Mouse (Mus musculus) gastrocnemius, postnatal 36 days (tissue): ENCODE results near the gene Hspa1a. TPM values are rescaled to one million over a fixed set of nuclear protein-coding genes. Genes with fewer than 3 reads are reported as not detected.
A peak's percentile ranks its signal among the peaks of the same experiment; 100 is the strongest.
"Not testable (repeated sequence)": the region's sequence is repeated elsewhere in the genome, so short reads cannot be mapped to it uniquely, and the experiment has no call there.

Experiments used
- DNase-seq, 2 experiments: peaks; one replicate each; pipeline ENCODE4 v3.0.0; 2022
- intact Hi-C: fragments of 180-260 bp; cut with DNase I; formaldehyde crosslinking; loops from one replicate; pipeline ENCODE4 v1.15.1; 2025
- total RNA-seq, 2 experiments: library from RNA; stranded (reverse); gene quantifications; 2 replicates each; pipeline ENCODE4 v1.2.3; 2021

The Hspa1a gene
- total RNA-seq, 2 experiments from 2014 or later: 8.8 to 10.1 TPM

GRCm38 (mm10) chr17:34975581-34976492 is 3.9 kb upstream of the Hspa1a start:
- DNase-seq: no peak
- intact Hi-C loops: no loop called here

GRCm38 (mm10) chr17:34971694-34972068 is 275 bp downstream of the Hspa1a start:
- intact Hi-C loops, DNase-seq: not testable (repeated sequence)

GRCm38 (mm10) chr17:34970850-34971249 is 1.1 kb downstream of the Hspa1a start:
- DNase-seq, intact Hi-C loops: not testable (repeated sequence)

- intact Hi-C loops, DNase-seq: not testable (repeated sequence)
These were observed 2.1 kb downstream of the Hspa1a start, which contains the start of gene Gm20481 for GRCm38 (mm10) chr17:34969822-34970221. Gene Gm20481 (plus strand): TSS chr17:34969912.

GRCm38 (mm10) chr17:34965627-34966026 is 6.3 kb downstream of the Hspa1a start:
- intact Hi-C loops: no loop called here

GRCm38 (mm10) chr17:34964640-34965049 is 7.3 kb downstream of the Hspa1a start:
- DNase-seq: no peak
- intact Hi-C loops: no loop called here

More at GRCm38 (mm10) chr17:34965627-34966026, 6.3 kb downstream of the Hspa1a start:
- DNase-seq: no peak

- intact Hi-C loops: no loop called here
- no peak for DNase-seq
These were observed 9.1 kb downstream of the Hspa1a start for GRCm38 (mm10) chr17:34962841-34963240.

GRCm38 (mm10) chr17:34962125-34962524 is 9.8 kb downstream of the Hspa1a start:
- intact Hi-C loops: no loop called here
- DNase-seq: no peak

- intact Hi-C loops: no loop called here
These were observed 11.1 kb downstream of the Hspa1a start for GRCm38 (mm10) chr17:34960702-34961493.

GRCm38 (mm10) chr17:34959881-34960515 is 12.0 kb downstream of the Hspa1a start:
- no peak for DNase-seq
- intact Hi-C loops: no loop called here

More at GRCm38 (mm10) chr17:34960702-34961493, 11.1 kb downstream of the Hspa1a start:
- no peak for DNase-seq

GRCm38 (mm10) chr17:34959130-34959778 is 12.7 kb downstream of the Hspa1a start, which contains the start of gene Hspa1b:
Gene Hspa1b (minus strand): TSS chr17:34959238.
- intact Hi-C loops: not testable (repeated sequence)
- peak; percentile 74 to 83 for DNase-seq

- intact Hi-C loops, DNase-seq: not testable (repeated sequence)
These were observed 13.2 kb downstream of the Hspa1a start for GRCm38 (mm10) chr17:34958734-34959129.

- DNase-seq, intact Hi-C loops: not testable (repeated sequence)
These were observed 14.0 kb downstream of the Hspa1a start for GRCm38 (mm10) chr17:34957966-34958365.

- DNase-seq, intact Hi-C loops: not testable (repeated sequence)
These were observed 14.7 kb downstream of the Hspa1a start for GRCm38 (mm10) chr17:34957291-34957690.

- DNase-seq: no peak
- intact Hi-C loops: no loop called here
These were observed 15.6 kb downstream of the Hspa1a start for GRCm38 (mm10) chr17:34956340-34956739.

GRCm38 (mm10) chr17:34955884-34956283 is 16.1 kb downstream of the Hspa1a start:
- intact Hi-C loops: no loop called here
- no peak for DNase-seq

- no peak for DNase-seq
- intact Hi-C loops: no loop called here
These were observed 17.1 kb downstream of the Hspa1a start for GRCm38 (mm10) chr17:34954831-34955230.

GRCm38 (mm10) chr17:34953904-34954303 is 18.1 kb downstream of the Hspa1a start:
- intact Hi-C loops: loop anchor here (2.0 kb wide), 1 partner anchor 27 kb away; the partner anchor contains the start of gene Lsm2
- DNase-seq: no peak

GRCm38 (mm10) chr17:34953258-34953657 is 18.7 kb downstream of the Hspa1a start:
- DNase-seq: no peak
- intact Hi-C loops: loop anchor here (2.0 kb wide), 1 partner anchor 28 kb away; the partner anchor contains the start of gene Lsm2
